Mouse (Mus musculus) mouse embryonic stem cell (cell line): ENCODE measurements around the gene Qprt.

Experiments used
- in situ Hi-C, 2 experiments: fragments of 300-500 bp; cut with MboI; formaldehyde crosslinking; loops; 1 replicate in 1 of 2; 3 replicates in 1 of 2; pipeline ENCODE4 v1.14.3; 2019 to 2020; ENCODE audit warnings: low sequenced_read_pairs in 2 of 2, low pct_unique_long_range_greater_than_20kb in 1 of 2, mixed read lengths in 1 of 2; ENCODE audit not compliant: unreplicated experiment in 1 of 2

Qprt gene

DNA sequence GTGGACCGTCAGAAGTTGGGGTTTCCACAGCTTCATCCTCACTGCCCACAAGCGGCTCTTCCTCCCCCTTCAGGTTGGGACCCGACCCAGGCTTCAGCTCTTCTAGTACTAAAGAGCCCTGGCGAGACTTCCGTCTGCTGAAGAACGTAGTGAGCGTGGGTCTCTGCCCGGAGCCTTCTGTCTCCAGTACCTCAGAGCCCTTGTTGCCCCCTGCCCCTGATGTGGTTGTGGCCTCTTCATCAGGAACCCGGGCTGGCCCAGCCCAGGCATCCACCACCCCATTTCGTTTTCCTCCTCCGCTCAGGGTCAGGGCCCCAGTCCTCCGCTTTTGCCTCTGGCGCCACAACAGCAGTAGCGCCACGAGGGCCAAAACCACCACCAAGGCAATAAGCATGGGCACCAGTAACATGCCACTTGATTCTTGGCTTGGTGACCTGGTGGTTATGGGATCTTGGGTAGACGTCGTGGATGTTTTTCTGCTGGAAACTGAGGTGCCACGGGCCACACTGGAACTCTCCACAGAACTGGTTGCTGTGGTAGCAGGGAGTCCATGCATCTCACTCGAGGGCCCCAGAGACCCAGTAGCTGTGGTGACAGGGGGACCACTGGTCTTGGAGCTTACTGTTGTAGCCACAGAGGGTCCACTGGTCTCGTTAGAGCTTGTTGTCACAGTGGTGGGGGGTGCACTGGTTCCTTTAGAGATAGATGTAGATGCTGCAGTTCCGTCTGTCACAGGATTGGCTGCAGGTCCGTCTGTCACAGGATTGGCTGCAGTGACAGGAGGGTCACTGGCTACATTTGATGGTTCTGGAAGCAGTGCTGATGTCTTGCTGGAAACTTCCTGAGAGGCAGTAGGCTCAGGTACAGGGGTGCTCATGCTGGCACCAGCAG, 14.4 kb upstream of the Qprt start:
- in situ Hi-C loops, result no loop called here

DNA sequence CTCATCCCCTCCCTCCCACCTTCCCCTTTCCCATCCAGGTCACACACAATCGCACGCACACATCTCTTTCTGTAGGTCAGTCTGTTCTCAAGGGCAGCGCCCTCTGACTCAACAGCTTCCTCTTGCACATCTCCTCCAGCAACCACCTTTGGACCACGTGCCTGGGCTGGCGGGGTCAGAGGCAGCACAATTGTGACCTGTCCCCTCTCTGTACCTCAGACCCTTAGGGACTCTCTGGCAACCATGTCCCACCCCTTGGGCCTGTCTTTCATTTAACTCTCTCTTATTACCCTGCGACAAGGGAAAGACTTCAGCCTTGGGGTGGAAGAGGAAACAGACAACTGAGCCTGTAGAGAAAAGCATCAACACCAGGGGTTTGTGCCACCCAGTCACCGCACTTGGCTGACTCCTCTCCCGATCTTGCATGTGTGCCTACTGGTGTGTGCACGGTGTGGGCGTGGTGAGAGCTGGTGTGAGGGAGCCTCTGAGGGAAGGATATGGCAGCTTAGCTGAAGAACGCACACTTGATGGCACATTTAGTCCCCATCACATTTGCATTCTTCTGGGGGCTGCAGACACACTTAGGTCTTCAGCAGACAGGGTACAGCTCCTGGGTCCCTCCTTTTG, 12.9 kb upstream of the Qprt start:
- in situ Hi-C loops, result no loop called here

DNA sequence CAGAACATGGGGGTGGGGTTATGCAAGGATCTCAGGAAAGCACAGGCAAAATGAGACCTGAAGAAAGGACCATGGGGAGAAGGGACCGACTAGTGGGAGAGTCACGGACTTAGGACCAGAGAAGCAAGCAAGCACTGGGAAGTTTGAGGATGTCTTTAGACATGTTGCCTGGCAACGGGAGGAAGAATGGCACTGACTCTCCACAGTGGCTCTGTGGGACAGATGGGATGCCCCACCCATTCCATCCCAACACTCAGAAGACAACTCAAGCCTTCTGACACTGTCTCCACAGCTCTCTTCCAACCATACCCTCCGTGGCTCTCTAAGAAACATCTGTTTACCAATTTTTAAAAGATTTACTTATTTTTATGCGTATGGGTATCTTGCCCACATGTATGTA, 11.1 kb upstream of the Qprt start:
- in situ Hi-C loops, result no loop called here

DNA sequence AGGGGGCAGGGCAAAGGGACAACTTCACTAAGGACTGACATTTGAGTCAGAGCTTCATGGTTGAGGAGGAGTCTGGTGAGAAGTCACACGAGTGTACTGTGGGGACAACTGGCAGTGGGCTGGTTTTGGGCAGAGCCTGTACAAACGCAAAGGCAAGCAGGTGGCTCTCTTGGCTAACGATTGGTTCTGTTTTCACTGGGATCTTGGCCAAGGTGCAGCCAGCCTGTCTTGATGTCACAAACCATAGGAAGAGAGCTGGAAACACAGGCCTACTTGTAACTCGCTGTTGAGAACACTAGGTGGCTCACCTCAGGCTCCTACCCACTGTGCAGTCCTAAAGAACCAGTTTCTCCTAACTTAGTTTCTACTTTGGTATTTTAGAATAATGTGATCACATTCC, 7.6 kb upstream of the Qprt start:
- in situ Hi-C loops, result loop anchor here in 1 of 2 experiments (10.0 kb wide), 1 partner anchor 55 kb away; no protein-coding TSS in a partner anchor

DNA sequence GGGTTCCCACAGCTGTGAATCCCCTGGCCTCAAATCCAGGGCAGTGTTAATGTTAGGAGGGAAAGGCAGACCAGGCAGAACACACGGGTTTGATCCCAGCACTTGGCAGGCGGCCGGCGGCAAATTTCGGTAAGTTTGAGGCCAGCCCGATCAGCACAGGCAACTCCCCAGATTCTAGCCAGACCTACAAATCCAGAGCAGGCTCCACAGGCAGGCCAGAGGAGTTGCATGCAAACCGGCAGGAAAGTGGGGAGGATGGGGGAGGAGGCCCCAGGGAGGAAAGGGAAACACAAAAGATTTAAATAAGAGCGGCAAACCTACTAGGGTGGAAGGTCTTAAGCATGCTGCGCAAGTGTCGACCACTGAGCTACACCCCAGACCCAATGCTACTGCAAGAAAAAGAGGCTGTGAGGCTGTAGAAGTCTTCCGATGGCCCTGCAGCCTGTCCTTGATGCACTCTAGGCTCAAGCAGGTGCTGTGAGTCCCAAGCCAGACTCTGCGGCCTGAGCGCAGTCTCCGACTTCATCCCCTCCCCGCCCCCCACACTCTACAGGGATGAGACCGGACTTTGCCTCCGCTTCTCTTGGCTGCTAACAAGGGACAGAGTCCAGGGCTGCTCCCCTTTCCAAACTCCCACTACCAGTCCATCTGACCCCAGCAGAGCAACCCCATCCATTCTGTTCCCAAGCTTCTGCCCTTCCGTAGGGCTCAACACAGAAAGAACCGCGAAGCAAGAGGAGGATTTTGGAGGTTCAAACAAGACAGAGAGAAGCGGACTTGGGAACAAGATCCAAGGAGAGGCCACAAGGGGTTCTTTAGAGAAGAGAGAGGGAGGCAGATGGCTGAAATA, 740 bp downstream of the Qprt start:
- in situ Hi-C loops, result loop anchor here in 1 of 2 experiments (10.0 kb wide), 1 partner anchor 64 kb away; no protein-coding TSS in a partner anchor

DNA sequence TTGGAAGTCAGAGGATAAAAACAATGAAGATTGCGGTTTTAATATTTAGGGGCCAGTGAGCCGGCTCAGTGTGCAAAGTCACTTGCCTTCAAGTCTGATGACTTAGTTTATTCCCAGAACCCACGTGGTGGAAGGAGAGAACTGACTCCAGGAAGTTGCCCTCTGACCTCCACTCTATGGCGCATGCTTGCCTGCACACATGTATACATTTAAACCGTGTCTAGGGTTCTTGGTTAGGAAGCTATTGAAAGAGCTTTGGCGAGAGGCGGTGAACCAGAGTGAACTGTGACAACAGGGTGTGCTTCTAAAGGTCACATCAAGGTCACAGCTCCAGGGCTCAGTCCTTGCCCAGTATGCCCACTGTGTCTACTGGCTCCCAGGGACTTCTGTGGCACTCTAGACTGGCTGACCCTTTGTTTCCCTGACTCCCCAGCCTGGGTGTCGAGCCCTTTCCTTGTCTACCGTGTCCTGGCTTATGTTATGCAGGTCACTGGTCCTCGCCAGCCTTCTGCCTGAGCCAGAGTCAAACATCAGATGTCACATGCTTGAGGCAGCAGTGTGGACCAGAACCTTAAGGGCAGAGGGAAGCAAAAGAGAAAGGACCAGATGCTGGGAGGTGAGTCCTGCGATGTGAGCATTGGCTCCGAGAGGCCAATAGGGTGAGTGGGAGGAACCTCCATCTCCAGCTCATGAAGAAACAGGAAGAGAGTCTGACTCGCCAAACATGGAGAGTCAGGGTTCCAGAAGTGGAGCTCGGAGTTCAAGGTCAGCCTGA, 3.2 kb downstream of the Qprt start:
- in situ Hi-C loops, result no loop called here

DNA sequence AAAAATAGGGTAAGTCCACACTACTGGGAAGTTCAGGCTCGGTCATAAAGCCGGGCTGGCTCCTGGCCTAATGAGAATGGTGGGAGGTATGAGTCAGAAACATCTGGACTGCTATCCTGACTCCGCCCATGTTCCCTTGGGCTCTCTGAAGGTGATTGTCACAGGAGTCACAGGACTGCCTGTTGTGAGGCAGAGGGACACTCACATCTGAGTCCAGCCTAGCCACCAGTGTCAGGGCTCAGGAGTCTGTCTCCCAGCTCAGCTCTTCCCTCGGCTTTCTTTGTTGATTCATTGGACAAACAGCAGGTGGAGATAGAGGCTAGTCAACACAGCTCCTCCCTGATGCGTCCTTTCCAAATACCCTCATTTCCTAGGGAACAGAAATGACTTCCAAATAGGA, 4.1 kb downstream of the Qprt start:
- in situ Hi-C loops, result no loop called here

DNA sequence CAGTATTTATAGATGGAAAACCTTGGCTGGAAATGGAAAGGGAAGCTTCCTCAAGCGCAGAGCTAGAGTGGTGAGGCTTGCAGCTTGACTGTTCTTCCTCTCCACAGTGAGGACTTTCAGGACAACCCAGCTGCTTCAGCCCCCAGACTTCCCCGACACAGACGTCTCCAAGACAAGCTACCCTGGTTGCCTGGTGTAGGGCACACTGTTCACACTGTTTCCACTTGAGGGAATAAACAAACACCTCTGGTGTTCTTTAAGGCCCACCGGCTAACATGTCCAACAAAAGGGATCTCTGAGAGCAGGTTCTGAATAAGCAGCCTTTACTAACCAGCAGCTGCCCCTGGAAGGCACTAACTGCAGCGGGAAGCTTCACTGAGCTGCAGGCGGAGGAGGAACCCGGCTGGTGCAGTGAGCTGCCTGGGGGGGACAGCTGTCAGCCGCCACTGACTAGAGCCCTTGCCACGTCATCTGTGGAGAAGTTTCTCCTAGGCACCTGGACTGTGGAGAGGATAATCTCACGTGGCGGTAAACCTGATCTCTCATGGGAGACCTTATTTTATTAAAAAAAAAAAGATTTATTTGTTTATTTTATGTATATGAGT, 5.6 kb downstream of the Qprt start:
- in situ Hi-C loops, result no loop called here

DNA sequence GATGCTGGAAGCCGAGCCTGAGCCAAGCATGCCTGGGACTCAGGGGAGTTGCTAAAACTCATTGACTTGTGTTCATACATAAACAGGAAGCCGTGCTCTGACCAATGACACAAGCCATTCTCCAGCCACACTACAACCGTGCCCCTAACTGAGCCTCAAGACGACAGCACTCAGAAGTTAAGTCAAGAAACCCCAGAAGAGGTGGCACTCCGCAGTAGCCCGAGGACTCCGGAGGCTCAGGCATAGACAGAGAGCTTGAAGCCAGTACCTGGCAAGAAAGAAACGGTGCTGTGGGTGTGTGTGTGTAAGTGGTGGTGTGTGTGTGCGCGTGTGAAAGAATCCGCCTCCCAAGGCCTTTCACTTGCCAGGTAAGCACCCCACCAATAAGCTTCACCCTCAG, 7.1 kb downstream of the Qprt start:
- in situ Hi-C loops, result no loop called here

DNA sequence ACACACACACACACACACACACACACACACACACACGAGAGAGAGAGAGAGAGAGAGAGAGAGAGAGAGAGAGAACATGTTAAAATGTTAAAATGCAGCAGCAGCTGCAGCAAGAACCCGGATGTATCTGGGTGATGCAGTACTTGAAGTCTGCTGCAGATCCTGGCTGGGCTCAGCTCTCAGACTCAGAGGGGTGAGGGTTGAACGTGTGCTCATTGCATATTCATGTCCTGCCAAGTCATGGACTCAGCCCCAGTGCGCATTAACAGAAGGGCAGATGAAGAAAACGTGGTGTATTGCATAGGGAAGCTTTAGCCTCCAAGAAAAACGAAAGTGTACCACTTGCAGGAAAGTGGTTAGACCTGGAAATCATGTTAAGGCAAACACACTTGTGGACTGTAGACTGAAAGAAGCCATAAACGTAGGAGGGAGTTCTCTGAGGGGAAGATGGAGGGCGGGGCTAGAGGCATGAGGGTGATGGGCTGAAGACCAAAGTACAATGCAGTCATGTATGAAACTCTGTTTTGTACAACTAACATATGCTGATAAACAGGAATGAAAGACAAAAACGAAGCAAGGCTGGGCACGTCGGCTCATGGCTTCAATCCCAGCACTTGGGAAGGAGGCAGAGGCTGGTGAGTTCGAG, 8.3 kb downstream of the Qprt start:
- in situ Hi-C loops, result no loop called here

DNA sequence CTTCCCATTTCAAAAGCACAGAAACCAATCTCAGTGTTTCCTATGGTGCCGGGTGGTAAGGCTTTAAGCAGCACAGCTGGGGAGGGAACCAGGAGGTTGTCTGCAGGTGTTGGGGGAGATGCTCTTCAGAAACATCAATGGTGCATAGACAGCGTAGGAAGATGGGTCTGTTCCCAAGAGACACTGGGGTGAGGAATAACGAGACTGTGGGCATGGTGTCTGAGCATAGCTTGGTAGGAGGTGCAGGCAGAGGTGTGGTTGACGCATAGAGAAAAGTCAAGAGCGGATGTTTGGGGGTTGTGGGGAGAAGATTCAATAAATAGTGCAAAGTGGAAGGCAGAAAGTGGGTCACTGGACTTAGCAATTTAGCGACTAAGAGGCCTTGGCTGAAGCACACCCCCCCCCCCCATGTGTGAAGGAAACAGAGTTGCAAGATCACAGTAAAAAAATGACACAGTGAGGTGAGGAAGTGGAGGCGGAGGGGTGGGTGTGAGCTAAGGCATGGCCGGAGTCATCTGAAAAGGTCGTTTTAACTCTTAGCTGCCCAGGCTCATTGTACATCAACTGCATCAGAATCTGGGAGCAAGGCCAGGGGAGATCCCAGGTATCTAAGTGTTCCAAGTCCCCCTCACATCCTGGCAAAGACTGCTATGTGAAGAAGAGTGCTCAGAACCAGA, 9.0 kb downstream of the Qprt start:
- in situ Hi-C loops, result no loop called here

DNA sequence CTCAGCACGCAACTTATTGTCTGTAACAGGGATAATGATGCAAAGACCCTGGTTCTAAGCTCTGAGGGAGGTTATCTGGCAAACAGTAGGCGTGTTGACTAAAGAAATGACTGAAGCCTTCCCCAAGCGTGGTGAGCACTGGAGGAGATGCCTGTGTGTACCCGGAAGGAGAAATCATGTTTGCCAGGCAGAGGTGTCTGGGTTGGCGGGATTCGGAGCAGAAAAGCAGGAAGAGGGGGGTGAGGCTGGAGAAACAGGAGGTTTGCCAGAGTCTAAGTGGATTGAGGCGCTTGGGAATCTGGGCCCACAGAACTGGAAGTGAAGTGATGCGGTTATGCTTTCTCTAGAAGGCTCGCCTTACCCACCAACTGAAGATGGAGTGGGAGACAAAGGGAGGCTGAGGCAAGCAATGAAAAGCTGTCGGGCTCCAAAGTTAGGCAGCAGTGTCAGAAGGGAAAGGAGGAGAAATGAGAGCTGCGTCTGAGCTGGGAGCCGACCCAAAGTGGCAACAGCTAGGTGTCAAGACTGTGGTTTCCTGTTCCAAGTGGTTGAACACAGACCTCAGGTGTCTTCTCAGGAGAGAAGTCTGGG, 9.7 kb downstream of the Qprt start:
- in situ Hi-C loops, result no loop called here

DNA sequence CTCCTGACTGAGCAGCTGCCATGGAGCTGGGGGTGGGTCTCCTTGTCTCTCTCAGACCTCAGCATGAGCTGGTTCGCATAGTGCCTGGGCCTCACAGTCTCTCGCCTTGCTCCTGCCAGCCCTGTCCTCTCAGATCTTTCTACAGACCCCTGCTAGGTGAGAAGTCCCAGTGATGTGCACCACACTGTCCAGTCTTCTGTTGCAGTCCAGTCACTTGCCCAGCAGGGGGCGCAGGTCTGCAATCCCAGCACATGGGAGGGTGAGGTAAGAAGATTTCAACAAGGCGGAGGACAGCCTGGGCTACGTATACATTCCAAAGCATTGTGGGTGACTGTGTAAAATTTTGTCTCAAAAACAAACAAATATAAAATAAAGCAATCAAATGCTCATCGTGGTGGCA, 10.6 kb downstream of the Qprt start:
- in situ Hi-C loops, result no loop called here

DNA sequence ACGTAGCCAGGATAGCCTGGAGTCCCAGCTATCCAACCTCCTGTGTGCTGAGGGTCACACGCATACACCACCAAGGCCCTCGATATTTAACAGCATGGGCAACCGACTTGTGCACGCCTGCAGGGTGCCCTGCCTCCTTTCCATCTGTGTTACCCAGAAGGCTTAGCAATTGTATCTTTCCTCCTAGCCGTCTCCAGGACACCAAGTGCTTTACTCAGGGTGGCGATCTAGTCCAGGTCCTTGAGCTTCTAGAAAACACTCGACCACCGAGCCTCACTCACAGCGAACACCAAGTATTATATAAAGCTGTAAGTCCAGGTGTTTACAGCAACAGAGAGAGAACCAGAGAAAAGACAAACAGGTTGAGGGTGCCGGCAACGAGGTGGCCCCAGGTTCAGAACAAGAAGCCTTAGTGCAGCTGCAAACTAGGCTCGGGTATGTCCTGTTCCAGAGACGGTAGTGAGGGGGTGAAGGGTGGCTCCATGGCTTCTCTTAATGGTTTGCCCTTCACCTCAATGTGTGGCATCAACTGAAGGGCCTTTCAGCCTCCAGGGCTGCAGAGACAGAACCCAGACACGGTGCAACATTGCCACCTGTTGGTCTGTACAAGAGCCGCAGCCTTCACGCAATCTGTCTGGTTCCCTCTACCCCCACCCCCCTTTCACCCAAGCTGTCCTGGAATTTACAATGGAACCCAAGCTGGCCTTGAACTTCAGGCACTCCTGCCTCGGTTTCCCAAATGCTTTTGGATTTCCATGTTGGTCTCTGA, 11.6 kb downstream of the Qprt start:
- in situ Hi-C loops, result no loop called here

DNA sequence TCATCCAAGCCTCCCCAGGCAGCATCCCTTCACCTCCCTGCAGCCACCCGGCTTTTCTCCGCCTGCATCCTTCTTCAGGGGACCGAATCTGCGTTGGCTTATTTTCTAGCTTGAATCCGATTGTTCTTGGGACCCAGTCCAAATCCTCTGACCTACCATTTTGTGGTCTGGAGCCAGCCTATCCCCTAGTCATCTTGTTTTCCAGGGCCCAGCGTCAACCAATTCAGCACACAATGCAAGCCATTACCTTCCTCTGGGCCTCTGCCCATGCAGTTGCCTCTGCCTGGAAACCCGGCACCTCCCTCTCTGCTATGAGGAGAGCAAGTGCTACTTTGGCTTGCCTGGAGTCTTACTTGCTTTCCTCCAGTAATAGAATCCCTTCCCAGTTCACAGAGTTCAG, 16.5 kb downstream of the Qprt start:
- in situ Hi-C loops, result loop anchor here in 1 of 2 experiments (10.0 kb wide), 1 partner anchor 271 kb away; the partner anchor contains the start of gene 4930451I11Rik
